Mouse (Mus musculus) lung, adult 2 months (tissue): Measurements from ENCODE around the gene Ropn1l.
A peak's percentile ranks its signal among the peaks of the same experiment; 100 is the strongest.

Experiments used
- CTCF ChIP-seq: fragments of 200-500 bp; IDR thresholded peaks from 2 replicates; pipeline ENCODE4 v1.5.1; 2011; ENCODE audit warnings: mild to moderate bottlenecking, low read length, control low read depth; ENCODE audit not compliant: insufficient read depth
- POLR2A ChIP-seq: fragments of 200-500 bp; IDR thresholded peaks from 2 replicates; pipeline ENCODE4 v1.6.1; 2011; ENCODE audit warnings: low read depth, mild to moderate bottlenecking, control low read depth, low read length, borderline replicate concordance; ENCODE audit errors: extremely low read depth

DNA sequence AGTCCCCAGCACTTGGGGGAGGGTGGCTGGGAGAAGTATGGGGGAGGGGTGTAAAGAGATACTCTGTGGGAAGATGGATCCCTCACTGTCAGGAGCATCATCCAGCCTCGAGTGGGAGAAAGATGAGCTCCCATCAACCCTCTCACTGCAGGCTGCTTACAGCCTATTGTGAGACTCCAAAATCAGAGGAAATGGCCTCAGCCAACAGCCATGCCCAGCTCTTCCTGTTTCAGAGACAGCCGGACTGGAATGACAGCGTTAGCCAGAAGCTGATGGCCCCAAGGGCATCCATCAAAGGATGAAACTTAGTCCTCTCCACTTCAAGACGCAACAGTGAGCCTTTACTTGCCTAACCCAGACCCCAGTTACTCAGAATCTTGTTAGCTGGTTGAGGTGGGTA, 38.4 kb downstream of the Ropn1l start:
- TF ChIP-seq POLR2A (0 out of 2 replicates have a peak, but pooled peaks have one; percentile 7), CTCF (no peak)
